Mouse (Mus musculus) stomach, embryonic 15.5 days (tissue): Measurements from ENCODE around the gene Lcn8. TPM values are rescaled to one million over a fixed set of nuclear protein-coding genes. Genes with fewer than 3 reads are reported as not detected.
"Not testable (repeated sequence)": the region's sequence is repeated elsewhere in the genome, so short reads cannot be mapped to it uniquely, and the experiment has no call there.

ENCODE experiments used
- ATAC-seq: fragments of 200-750 bp; cut with Nextera tagmentation; 2 replicates; pipeline ENCODE4 v1.8.0; 2017; ENCODE audit warnings: low read depth, moderate number of reproducible peaks, moderate TSS enrichment; ENCODE audit not compliant: insufficient read depth, low FRiP score
- H3K27ac ChIP-seq: fragments of 300-500 bp; sonication (generic); 2 replicates; pipeline ENCODE4 v1.5.1; 2015; ENCODE audit warnings: mild to moderate bottlenecking, inconsistent platforms
- H3K27me3 ChIP-seq: fragments of 300-500 bp; sonication (generic); replicated peaks from 2 replicates; pipeline ENCODE4 v1.6.1; 2015; ENCODE audit warnings: inconsistent platforms
- H3K36me3 ChIP-seq: fragments of 300-500 bp; sonication (generic); 2 replicates; pipeline ENCODE4 v1.6.1; 2015; ENCODE audit warnings: inconsistent platforms
- H3K4me1 ChIP-seq: fragments of 300-500 bp; sonication (generic); 2 replicates; pipeline ENCODE4 v1.6.1; 2015; ENCODE audit warnings: inconsistent platforms
- H3K4me2 ChIP-seq: fragments of 300-500 bp; sonication (generic); 2 replicates; pipeline ENCODE4 v1.6.1; 2015; ENCODE audit warnings: mild to moderate bottlenecking, inconsistent platforms
- H3K4me3 ChIP-seq: fragments of 300-500 bp; sonication (generic); replicated peaks from 2 replicates; pipeline ENCODE4 v1.5.1; 2015; ENCODE audit warnings: inconsistent platforms
- H3K9ac ChIP-seq: fragments of 300-500 bp; sonication (generic); 2 replicates; pipeline ENCODE4 v1.6.1; 2015; ENCODE audit warnings: inconsistent platforms
- H3K9me3 ChIP-seq: fragments of 300-500 bp; sonication (generic); 2 replicates; pipeline ENCODE4 v1.6.1; 2016; ENCODE audit warnings: inconsistent platforms
- WGBS: fragments of 180-500 bp; shearing (Covaris S2); methylation state at CpG from one replicate; pipeline ENCODE4 v1.1.7; 2015; 5-methylcytosine and 5-hydroxymethylcytosine counted together
- polyA plus RNA-seq: library from polyadenylated mRNA; unstranded; fragments of >200 nt; fragmentation: Nextera tagmentation; extraction: Ambion mirVana; gene quantifications from 2 replicates; pipeline ENCODE4 v1.2.1, GENCODE M21; 2015

Lcn8 gene
- polyA plus RNA-seq, 1 experiment from 2014 or later: not detected

GRCm38 (mm10) chr2:25679559-25679958, 26.6 kb downstream of the Lcn8 start:
- 78% methylated on average over 6 of the region's 6 CpGs for WGBS
- Histone ChIP-seq H3K4me3 (no peak overlapping the region), H3K4me2 (no peak overlapping the region), H3K9me3 (no peaks in the 10 kb centered on the region), H3K27me3 (no peaks in the 10 kb centered on the region), H3K36me3 (no peaks in the 10 kb centered on the region), H3K9ac (no peak overlapping the region), H3K27ac (no peak overlapping the region), H3K4me1 (no peaks in the 10 kb centered on the region)
- ATAC-seq: no peak

- H3K4me2 ChIP-seq: no peak within 1 kb of the TSS
- no peak within 1 kb of the TSS for H3K4me3 ChIP-seq
- H3K4me1 ChIP-seq: no peaks in the 10 kb centered on the region
- H3K9ac ChIP-seq: no peak within 1 kb of the TSS
- 73% methylated on average over 2 of the region's 2 CpGs for WGBS
- ATAC-seq: no peak
- no peak within 1 kb of the TSS for H3K27ac ChIP-seq
- H3K9me3 ChIP-seq: no peaks in the 10 kb centered on the region
- H3K27me3 ChIP-seq: no peaks in the 10 kb centered on the region
- no peaks in the 10 kb centered on the region for H3K36me3 ChIP-seq
Observed at GRCm38 (mm10) chr2:25682426-25682825, 29.5 kb downstream of the Lcn8 start, which contains the start of gene Lcn10. Gene Lcn10, plus strand, starts transcription at chr2:25682726.

DNA sequence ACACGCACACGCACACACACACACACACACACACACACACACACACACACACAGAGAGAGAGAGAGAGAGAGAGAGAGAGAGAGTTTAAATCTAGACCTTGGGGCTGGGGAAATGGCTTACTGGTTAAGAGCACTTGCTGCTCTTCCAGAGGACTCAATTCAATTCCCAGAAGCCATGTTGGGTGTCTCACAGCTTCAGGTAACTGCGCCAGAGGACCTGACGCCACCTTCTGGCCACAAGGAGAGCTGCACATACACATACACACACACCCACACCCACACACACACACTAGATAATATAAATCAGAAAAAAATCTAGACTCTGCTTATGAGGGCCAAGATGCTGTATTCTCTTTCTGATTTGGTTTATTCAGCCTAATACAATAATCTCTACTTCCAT, 34.0 kb downstream of the Lcn8 start:
- Histone ChIP-seq H3K9ac (no peak overlapping the region), H3K36me3 (no peaks in the 10 kb centered on the region), H3K4me3 (no peak overlapping the region), H3K9me3 (no peaks in the 10 kb centered on the region), H3K27me3 (no peaks in the 10 kb centered on the region), H3K4me1 (no peaks in the 10 kb centered on the region), H3K27ac (no peak overlapping the region), H3K4me2 (no peak overlapping the region)
- 65% methylated on average over 4 of the region's 4 CpGs for WGBS
- ATAC-seq: no peak

DNA sequence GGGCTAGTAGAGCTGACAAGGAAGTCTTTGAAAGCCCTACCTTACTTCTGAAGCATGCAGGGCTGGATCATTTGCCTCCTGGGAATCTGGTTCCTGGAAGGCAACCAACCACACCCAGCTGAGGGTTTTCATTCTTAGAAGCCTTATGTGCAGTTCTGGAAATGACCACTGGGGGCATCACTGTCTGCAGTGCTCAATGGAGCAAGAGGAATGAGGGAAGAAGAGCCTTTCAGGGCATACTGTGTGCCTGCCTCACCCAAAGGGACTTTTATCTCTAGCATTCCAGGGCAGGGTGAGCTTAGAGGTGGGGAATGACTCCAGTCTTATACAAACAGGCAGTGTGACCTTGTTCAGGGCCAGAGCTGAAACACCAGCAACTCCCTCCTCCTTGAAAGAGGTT, 41.7 kb downstream of the Lcn8 start:
- Histone ChIP-seq H3K4me2 (no peak overlapping the region), H3K9ac (no peak overlapping the region), H3K4me3 (no peak overlapping the region), H3K36me3 (no peaks in the 10 kb centered on the region), H3K9me3 (no peaks in the 10 kb centered on the region), H3K27me3 (no peaks in the 10 kb centered on the region), H3K4me1 (no peaks in the 10 kb centered on the region), H3K27ac (no peak overlapping the region)
- ATAC-seq: peak; percentile 63; the same call in 1 of the 2 replicates

DNA sequence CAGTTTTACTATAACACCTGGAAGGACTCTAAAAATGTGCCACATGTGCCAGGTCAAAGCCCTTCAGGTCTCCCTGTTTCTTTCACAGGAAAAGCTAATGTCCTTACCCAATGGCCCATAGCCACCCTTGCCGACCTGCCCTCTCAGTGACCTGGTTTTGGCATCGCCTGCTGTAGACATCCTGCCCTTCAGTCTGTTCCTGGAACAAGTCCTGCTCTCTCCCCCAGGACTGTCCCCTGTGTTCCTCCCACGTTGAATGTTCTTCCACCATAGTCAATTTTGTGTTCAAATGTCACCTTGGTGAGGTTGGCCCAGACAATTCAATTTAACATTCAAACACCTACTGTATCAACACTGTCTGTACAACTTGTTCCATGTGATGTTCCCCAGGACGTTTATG, 44.0 kb downstream of the Lcn8 start:
- H3K4me1 ChIP-seq: no peaks in the 10 kb centered on the region
- H3K27me3 ChIP-seq: no peaks in the 10 kb centered on the region
- WGBS: 63% methylated on average over 4 of the region's 4 CpGs
- H3K27ac ChIP-seq: no peak overlapping the region
- no peak for ATAC-seq
- no peak overlapping the region for H3K9ac ChIP-seq
- no peak overlapping the region for H3K4me2 ChIP-seq
- no peaks in the 10 kb centered on the region for H3K9me3 ChIP-seq
- no peaks in the 10 kb centered on the region for H3K36me3 ChIP-seq
- H3K4me3 ChIP-seq: no peak overlapping the region

- Histone ChIP-seq H3K9ac (no peak overlapping the region), H3K36me3 (no peaks in the 10 kb centered on the region), H3K9me3 (no peaks in the 10 kb centered on the region), H3K4me1 (no peaks in the 10 kb centered on the region), H3K27me3 (no peaks in the 10 kb centered on the region), H3K4me3 (no peak overlapping the region), H3K4me2 (no peak overlapping the region), H3K27ac (no peak overlapping the region)
- WGBS: 89% methylated on average over 2 of the region's 2 CpGs
- no peak for ATAC-seq
Observed at GRCm38 (mm10) chr2:25698696-25699095, 45.8 kb downstream of the Lcn8 start.

DNA sequence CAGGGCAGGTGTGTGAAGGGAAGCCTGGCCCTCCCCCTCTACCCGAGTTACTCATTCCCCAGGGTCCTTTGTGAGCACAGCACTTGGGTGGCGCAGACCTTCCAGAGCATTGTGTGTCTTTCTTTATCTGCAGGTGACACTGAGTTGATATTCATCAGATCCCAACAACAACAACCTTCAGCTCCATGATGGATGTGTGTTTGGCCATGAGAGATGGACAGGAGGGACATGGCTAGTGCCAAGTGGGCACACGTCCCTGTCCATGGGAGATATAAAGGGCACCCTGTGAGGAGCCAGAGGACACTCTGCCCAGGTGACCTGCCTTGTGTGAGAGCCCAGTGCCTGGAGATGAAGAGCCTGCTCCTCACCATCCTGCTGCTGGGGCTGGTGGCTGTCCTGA, 46.8 kb downstream of the Lcn8 start, which contains the start of gene Obp2a:
Gene Obp2a (plus strand): TSS at position 301 of the 400 bp plus-strand sequence.
- H3K4me3 ChIP-seq, H3K9me3 ChIP-seq, H3K4me2 ChIP-seq, H3K27me3 ChIP-seq, ATAC-seq, H3K36me3 ChIP-seq, H3K27ac ChIP-seq, H3K9ac ChIP-seq, H3K4me1 ChIP-seq: not testable (repeated sequence)
- WGBS: 63% methylated on average over 3 of the region's 3 CpGs

DNA sequence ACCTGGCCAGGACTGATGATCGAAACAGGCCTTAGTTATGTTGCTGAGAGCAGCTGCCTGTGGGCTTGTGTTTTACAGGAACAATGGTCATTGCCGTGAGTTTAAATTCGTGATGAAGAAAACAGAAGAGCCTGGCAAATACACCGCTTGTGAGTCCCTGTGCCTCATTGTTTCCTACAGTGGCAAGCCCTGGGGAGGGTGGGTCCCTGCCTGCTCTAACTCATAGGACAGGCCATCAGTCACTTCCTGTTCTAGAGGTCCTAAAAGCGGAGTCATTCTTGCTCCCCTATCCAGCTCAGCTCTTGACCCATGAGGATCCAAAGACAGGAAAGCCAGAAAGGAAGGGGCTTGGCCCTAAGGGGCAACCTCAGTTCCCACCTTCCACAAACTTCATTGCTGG, 48.1 kb downstream of the Lcn8 start:
- ATAC-seq: no peak
- no peak overlapping the region for H3K9ac ChIP-seq
- no peak overlapping the region for H3K27ac ChIP-seq
- 73% methylated on average over 5 of the region's 5 CpGs for WGBS
- no peak overlapping the region for H3K4me3 ChIP-seq
- H3K4me1 ChIP-seq: no peaks in the 10 kb centered on the region
- no peaks in the 10 kb centered on the region for H3K36me3 ChIP-seq
- H3K27me3 ChIP-seq: no peaks in the 10 kb centered on the region
- no peaks in the 10 kb centered on the region for H3K9me3 ChIP-seq
- H3K4me2 ChIP-seq: no peak overlapping the region

GRCm38 (mm10) chr2:25703706-25704105, 50.8 kb downstream of the Lcn8 start:
- no peak for ATAC-seq
- H3K4me3 ChIP-seq: no peak overlapping the region
- H3K9ac ChIP-seq: no peak overlapping the region
- H3K27me3 ChIP-seq: no peaks in the 10 kb centered on the region
- H3K4me2 ChIP-seq: no peak overlapping the region
- no peak overlapping the region for H3K27ac ChIP-seq
- no peaks in the 10 kb centered on the region for H3K36me3 ChIP-seq
- H3K4me1 ChIP-seq: peaks cover 7% of the 10 kb centered on the region; the same call in 1 of the 2 replicates
- H3K9me3 ChIP-seq: no peaks in the 10 kb centered on the region
- WGBS: 65% methylated on average over 4 of the region's 4 CpGs

Other genes starting within 250 kb of the Lcn8 start
- gene Fut7, start 229.9 kb upstream of the Lcn8 start, polyA plus RNA-seq: 0.17 and 0.30 TPM in 2 replicates
- 3.9 and 4.8 TPM in 2 replicates for gene Abca2, start 224.4 kb upstream of the Lcn8 start, polyA plus RNA-seq
- 11.9 and 26.5 TPM in 2 replicates for gene Clic3, start 196.3 kb upstream of the Lcn8 start, polyA plus RNA-seq
- 35.3 and 37.4 TPM in 2 replicates for gene Paxx, start 192.0 kb upstream of the Lcn8 start, polyA plus RNA-seq
- 6.8 and 7.5 TPM in 2 replicates for gene Ptgds, start 183.1 kb upstream of the Lcn8 start, polyA plus RNA-seq
- not detected in 2 replicates for gene Lcn12, start 159.2 kb upstream of the Lcn8 start, polyA plus RNA-seq
- 64.4 and 71.4 TPM in 2 replicates for gene Fbxw5, start 152.4 kb upstream of the Lcn8 start, polyA plus RNA-seq
- gene C8g, start 151.4 kb upstream of the Lcn8 start, polyA plus RNA-seq: 8.3 and 8.6 TPM in 2 replicates
- 29.4 and 31.2 TPM in 2 replicates for gene Traf2, start 106.2 kb upstream of the Lcn8 start, polyA plus RNA-seq
- 371 and 375 TPM in 2 replicates for gene Edf1, start 95.3 kb upstream of the Lcn8 start, polyA plus RNA-seq
- 74.5 and 104 TPM in 2 replicates for gene Mamdc4, start 78.3 kb upstream of the Lcn8 start, polyA plus RNA-seq
- gene Phpt1, start 77.9 kb upstream of the Lcn8 start, polyA plus RNA-seq: 144 and 151 TPM in 2 replicates
- 1.0 and 1.1 TPM in 2 replicates for gene Ajm1, start 71.4 kb upstream of the Lcn8 start, polyA plus RNA-seq
- gene Rabl6, start 44.6 kb upstream of the Lcn8 start, polyA plus RNA-seq: 64.2 and 65.6 TPM in 2 replicates
- gene Ccdc183, start 35.4 kb upstream of the Lcn8 start, polyA plus RNA-seq: 0.19 and 0.21 TPM in 2 replicates
- 24.3 and 25.0 TPM in 2 replicates for gene Tmem141, start 31.1 kb upstream of the Lcn8 start, polyA plus RNA-seq
- 4.0 and 6.2 TPM in 2 replicates for gene Fcna, start 25.1 kb upstream of the Lcn8 start, polyA plus RNA-seq
- not detected in 2 replicates for gene Lcn5, start 4.8 kb downstream of the Lcn8 start, polyA plus RNA-seq
- not detected in 2 replicates for gene Lcn6, start 23.7 kb downstream of the Lcn8 start, polyA plus RNA-seq
- not detected in 2 replicates for gene Lcn10, start 29.6 kb downstream of the Lcn8 start, polyA plus RNA-seq
- not detected in 2 replicates for gene Obp2a, start 46.9 kb downstream of the Lcn8 start, polyA plus RNA-seq
- gene Bmyc, start 53.6 kb downstream of the Lcn8 start, polyA plus RNA-seq: 79.4 and 83.4 TPM in 2 replicates
- gene Obp2b, start 83.9 kb downstream of the Lcn8 start, polyA plus RNA-seq: not detected in 2 replicates
- gene Lcn3, start 112.4 kb downstream of the Lcn8 start, polyA plus RNA-seq: not detected in 2 replicates
- not detected in 2 replicates for gene Lcn11, start 123.9 kb downstream of the Lcn8 start, polyA plus RNA-seq
- not detected in 2 replicates for gene Gm13539, start 129.1 kb downstream of the Lcn8 start, polyA plus RNA-seq
- not detected in 2 replicates for gene Glt6d1, start 162.7 kb downstream of the Lcn8 start, polyA plus RNA-seq
- gene Lcn9, start 170.0 kb downstream of the Lcn8 start, polyA plus RNA-seq: not detected in 2 replicates
- not detected in 2 replicates for gene Sohlh1, start 194.1 kb downstream of the Lcn8 start, polyA plus RNA-seq
- gene Kcnt1, start 210.6 kb downstream of the Lcn8 start, polyA plus RNA-seq: 0.39 and 0.62 TPM in 2 replicates